Comparison of ENCODE assay signal across 15 mouse cellular contexts in the genomic region with DNA sequence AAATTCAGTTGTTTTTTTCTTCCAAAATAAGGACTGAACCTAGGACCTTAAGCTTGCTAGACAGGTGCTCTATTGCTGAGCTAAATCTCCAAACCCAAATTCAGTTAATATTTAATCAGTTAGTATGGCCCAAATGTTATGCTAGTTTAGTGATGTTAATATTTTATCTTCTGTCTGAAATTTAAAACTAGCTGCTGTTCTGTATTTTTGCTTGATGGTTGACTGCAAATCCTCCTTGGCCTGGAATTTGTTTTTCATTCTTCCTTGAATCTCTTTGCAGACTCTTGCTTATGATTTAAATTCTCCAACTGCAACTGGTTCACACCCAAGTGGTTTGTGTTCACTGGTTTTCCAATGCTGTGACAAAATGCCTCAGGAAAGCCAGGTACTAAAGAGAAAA.
"Had no signal": no experiment of that assay in that cellular context is flagged by ENCODE, and none has a peak within 500 bp of the region (broad histone marks: within the 10 kb centered on the region; RNA-seq: fewer than 3 reads in every experiment).

No protein-coding gene starts in this region.

- H3K9me3 ChIP-seq: neural tube, embryonic 15.5 days; stomach, embryonic 15.5 days had no signal

- H3K27ac ChIP-seq: neural tube, embryonic 15.5 days; stomach, embryonic 15.5 days; stomach, postnatal 0 days had no signal

- H3K4me2 ChIP-seq: neural tube, embryonic 15.5 days; stomach, embryonic 15.5 days had no signal

- H3K9ac ChIP-seq: neural tube, embryonic 15.5 days; stomach, embryonic 15.5 days had no signal

- DNase-seq: retina, postnatal 1 day; right cerebral cortex, adult 18-20 months; right cerebral cortex, postnatal 14 days; right cerebral cortex, postnatal 25 days; right cerebral cortex, postnatal 4 days; spleen, adult 18-20 months; thymus, adult 18-20 months; thymus, adult 2 months; thymus, postnatal 14 days; thymus, postnatal 25 days; thymus, postnatal 36 days; thymus, postnatal 4 days had no signal

- H3K4me3 ChIP-seq: neural tube, embryonic 15.5 days; stomach, embryonic 15.5 days had no signal

- H3K4me1 ChIP-seq: neural tube, embryonic 15.5 days; stomach, embryonic 15.5 days had no signal

- H3K27me3 ChIP-seq: neural tube, embryonic 15.5 days; stomach, embryonic 15.5 days had no signal

- H3K36me3 ChIP-seq: neural tube, embryonic 15.5 days; stomach, embryonic 15.5 days had no signal
